Mouse (Mus musculus) cerebellum, postnatal 36 days (tissue): ENCODE measurements around the gene Cacng3.
A peak's percentile ranks its signal among the peaks of the same experiment; 100 is the strongest.

ENCODE experiments used
- DNase-seq, 2 experiments: peaks; one replicate each; pipeline ENCODE4 v3.0.0; 2021 to 2022; ENCODE audit warnings: mixed read lengths in 2 of 2

The Cacng3 gene

GRCm38 (mm10) chr7:122723358-122723876, 53.1 kb downstream of the Cacng3 start:
- no peak for DNase-seq

GRCm38 (mm10) chr7:122726376-122726775, 56.1 kb downstream of the Cacng3 start:
- no peak for DNase-seq

- DNase-seq, result no peak
Observed at GRCm38 (mm10) chr7:122728186-122728585, 57.9 kb downstream of the Cacng3 start.

- peak; percentile 7 to 9 for DNase-seq
Observed at GRCm38 (mm10) chr7:122728846-122729245, 58.6 kb downstream of the Cacng3 start.

GRCm38 (mm10) chr7:122735323-122735722, 65.0 kb downstream of the Cacng3 start:
- DNase-seq, result no peak

GRCm38 (mm10) chr7:122738541-122738940, 68.2 kb downstream of the Cacng3 start:
- DNase-seq, result no peak

GRCm38 (mm10) chr7:122740663-122741062, 70.4 kb downstream of the Cacng3 start:
- DNase-seq, result no peak

GRCm38 (mm10) chr7:122755920-122756603, 85.8 kb downstream of the Cacng3 start:
- DNase-seq, result no peak

- no peak for DNase-seq
Observed at GRCm38 (mm10) chr7:122758645-122759044, 88.4 kb downstream of the Cacng3 start.

- no peak for DNase-seq
Observed at GRCm38 (mm10) chr7:122764506-122764905, 94.2 kb downstream of the Cacng3 start.

GRCm38 (mm10) chr7:122768292-122769020, 98.2 kb downstream of the Cacng3 start:
- DNase-seq, result no peak

- no peak for DNase-seq
Observed at GRCm38 (mm10) chr7:122779601-122780000, 109.3 kb downstream of the Cacng3 start.

- no peak for DNase-seq
Observed at GRCm38 (mm10) chr7:122789929-122790328, 119.6 kb downstream of the Cacng3 start.

- peak in 1 of 2 experiments; percentile 5 for DNase-seq
Observed at GRCm38 (mm10) chr7:122793655-122794346, 123.5 kb downstream of the Cacng3 start.

GRCm38 (mm10) chr7:122795140-122795539, 124.8 kb downstream of the Cacng3 start:
- no peak for DNase-seq

GRCm38 (mm10) chr7:122800821-122801220, 130.5 kb downstream of the Cacng3 start:
- no peak for DNase-seq

GRCm38 (mm10) chr7:122803839-122804496, 133.7 kb downstream of the Cacng3 start:
- no peak for DNase-seq

- DNase-seq, result no peak
Observed at GRCm38 (mm10) chr7:122806531-122806930, 136.2 kb downstream of the Cacng3 start.

- no peak for DNase-seq
Observed at GRCm38 (mm10) chr7:122813724-122814123, 143.4 kb downstream of the Cacng3 start.

GRCm38 (mm10) chr7:122817565-122817964, 147.3 kb downstream of the Cacng3 start:
- no peak for DNase-seq
